In genomic region chr8:10926518-10926915, GRCm38 (mm10) we compare ENCODE assay signal across 9 mouse cellular contexts.
DNase-seq lines count a peak whose midpoint lies in the region; ATAC-seq lines count a peak whose summit lies in the region.
"Had no signal": no experiment of that assay in that cellular context is flagged by ENCODE, and none has a peak within 500 bp of the region (broad histone marks: within the 10 kb centered on the region; RNA-seq: fewer than 3 reads in every experiment).

No protein-coding gene starts in this region.

- no peak overlapping the region for H3K9ac ChIP-seq in intestine, embryonic 14.5 days (ENCODE audit: low read length)

- peaks cover 65% of the 10 kb centered on the region for H3K4me1 ChIP-seq in intestine, embryonic 14.5 days (replicated peaks; ENCODE audit: control insufficient read depth, insufficient read depth, low read length)

- no peaks in the 10 kb centered on the region for H3K36me3 ChIP-seq in intestine, embryonic 14.5 days (ENCODE audit: control insufficient read depth, insufficient read depth, low read length)

- no peak overlapping the region for H3K4me2 ChIP-seq in intestine, embryonic 14.5 days (ENCODE audit: low read length)

- H3K4me3 ChIP-seq in intestine, embryonic 14.5 days (ENCODE audit: low read depth, low read length), result no peak overlapping the region

- no peaks in the 10 kb centered on the region for H3K9me3 ChIP-seq in intestine, embryonic 14.5 days (ENCODE audit: control insufficient read depth, low read length)

- DNase-seq in adrenal gland, postnatal 14 days, result peak; percentile 49
- no peak for DNase-seq in adrenal gland, adult 18-20 months (ENCODE audit: low spot score in 2 of 2)
- DNase-seq in thymus, postnatal 14 days, result peak; percentile 26
- DNase-seq in thymus, postnatal 10 days (ENCODE audit: low spot score in 2 of 2), result no peak
- no peak for DNase-seq in intestine, embryonic 14.5 days (ENCODE audit: low spot score)
- no peak for DNase-seq in retina, embryonic 14.5 days (ENCODE audit: low spot score)
- DNase-seq in urinary bladder, adult 2 months (ENCODE audit: low spot score), result no peak
- no peak for DNase-seq in gastrocnemius, postnatal 10 days
- DNase-seq: adrenal gland, adult 8-10 months had no signal

- H3K27ac ChIP-seq in intestine, embryonic 14.5 days (ENCODE audit: low read depth), result peak overlapping the region; percentile 96; the same call in 1 of the 2 replicates

- H3K27me3 ChIP-seq in intestine, embryonic 14.5 days (replicated peaks; ENCODE audit: control insufficient read depth, insufficient read depth, low read length), result no peaks in the 10 kb centered on the region

- no peak for ATAC-seq in intestine, embryonic 14.5 days (replicated peaks; ENCODE audit: low FRiP score, low TSS enrichment, low read depth)

Comparison
In these comparisons a context has a peak if more than half of its experiments do, and no peak if none do; other contexts are left out.
1. DNase-seq: peak in adrenal gland, postnatal 14 days (single experiment) and thymus, postnatal 14 days (single experiment); none in adrenal gland, adult 18-20 months (0 of 2), thymus, postnatal 10 days (0 of 2), intestine, embryonic 14.5 days (single experiment), retina, embryonic 14.5 days (single experiment), urinary bladder, adult 2 months (single experiment) and gastrocnemius, postnatal 10 days (single experiment).